Mouse (Mus musculus) adrenal gland, postnatal 14 days (tissue): Measurements from ENCODE around the gene Cd180. TPM values are rescaled to one million over a fixed set of nuclear protein-coding genes. Genes with fewer than 3 reads are reported as not detected.

ENCODE experiments used
- DNase-seq: peaks from one replicate; pipeline ENCODE4 v3.0.0; 2021; ENCODE audit warnings: mixed read lengths
- long read RNA-seq, 2 experiments: library from polyadenylated mRNA; stranded (forward); transcript quantifications; one replicate each; pipeline ENCODE4 v2.0.0; 2021
- total RNA-seq: library from RNA; stranded (reverse); gene quantifications from 2 replicates; pipeline ENCODE4 v1.2.3, GENCODE M21; 2021

The Cd180 gene
- 0.93 and 6.8 TPM in 2 replicates for total RNA-seq
- long read RNA-seq, experiment 1, result 0 reads
- long read RNA-seq, experiment 2, partial matches to known transcripts, result 0 of 1 reads
- long read RNA-seq, experiment 2, other reads (novel, unspliced or antisense), result 1 of 1 reads

- DNase-seq, result peak; percentile 29
Observed at GRCm38 (mm10) chr13:102693341-102693801, at the start of gene Cd180. Gene Cd180 (plus strand): TSS chr13:102693558.

- DNase-seq, result no peak
Observed at GRCm38 (mm10) chr13:102644344-102644743, 49.0 kb upstream of the Cd180 start.

GRCm38 (mm10) chr13:102644789-102645551, 48.4 kb upstream of the Cd180 start:
- peak; percentile 77 for DNase-seq

GRCm38 (mm10) chr13:102646271-102646771, 47.0 kb upstream of the Cd180 start:
- DNase-seq, result peak; percentile 70

GRCm38 (mm10) chr13:102647511-102647910, 45.8 kb upstream of the Cd180 start:
- no peak for DNase-seq

- no peak for DNase-seq
Observed at GRCm38 (mm10) chr13:102652303-102652889, 41.0 kb upstream of the Cd180 start.

GRCm38 (mm10) chr13:102655071-102655570, 38.2 kb upstream of the Cd180 start:
- no peak for DNase-seq

GRCm38 (mm10) chr13:102656153-102656690, 37.1 kb upstream of the Cd180 start:
- DNase-seq, result peak; percentile 17

GRCm38 (mm10) chr13:102658223-102658839, 35.0 kb upstream of the Cd180 start:
- peak; percentile 47 for DNase-seq

GRCm38 (mm10) chr13:102664041-102664440, 29.3 kb upstream of the Cd180 start:
- no peak for DNase-seq

GRCm38 (mm10) chr13:102664843-102665587, 28.3 kb upstream of the Cd180 start:
- DNase-seq, result peak; percentile 65

GRCm38 (mm10) chr13:102665588-102666232, 27.6 kb upstream of the Cd180 start:
- DNase-seq, result no peak

GRCm38 (mm10) chr13:102666233-102666614, 27.1 kb upstream of the Cd180 start:
- no peak for DNase-seq

- DNase-seq, result no peak
Observed at GRCm38 (mm10) chr13:102666731-102667130, 26.6 kb upstream of the Cd180 start.

GRCm38 (mm10) chr13:102667401-102667800, 26.0 kb upstream of the Cd180 start:
- DNase-seq, result no peak

- DNase-seq, result no peak
Observed at GRCm38 (mm10) chr13:102667842-102668241, 25.5 kb upstream of the Cd180 start.

GRCm38 (mm10) chr13:102668933-102669332, 24.4 kb upstream of the Cd180 start:
- no peak for DNase-seq

- DNase-seq, result no peak
Observed at GRCm38 (mm10) chr13:102669522-102670256, 23.7 kb upstream of the Cd180 start.

- no peak for DNase-seq
Observed at GRCm38 (mm10) chr13:102670503-102670902, 22.9 kb upstream of the Cd180 start.

- DNase-seq, result no peak
Observed at GRCm38 (mm10) chr13:102674083-102674482, 19.3 kb upstream of the Cd180 start.
